Mouse (Mus musculus): ENCODE data around the gene Chchd6. TPM values are rescaled to one million over a fixed set of nuclear protein-coding genes. Genes with fewer than 3 reads are reported as not detected.

The Chchd6 gene
- polyA plus RNA-seq, 1 experiment: 167 TPM

DNA sequence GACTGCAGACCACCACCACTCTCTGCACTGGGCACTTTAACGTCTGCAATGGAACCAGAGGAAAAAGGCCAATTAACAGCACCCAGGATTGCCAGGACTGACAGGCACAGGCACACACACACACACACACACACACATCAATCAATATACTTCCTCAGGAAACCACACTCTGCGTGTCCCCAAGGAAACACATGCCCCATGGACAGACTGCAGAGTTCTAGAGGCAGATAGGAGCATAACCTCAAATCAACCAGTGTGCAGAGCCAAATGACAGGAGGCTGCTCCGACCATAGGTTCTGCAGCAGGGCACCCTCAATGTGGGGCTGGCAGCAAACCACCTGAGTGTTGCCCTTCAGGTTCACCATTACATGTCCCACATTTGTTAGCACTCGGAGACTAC is 26.1 kb downstream of the Chchd6 start:
- H3K4me3 ChIP-seq (ENCODE audit: insufficient read depth, low read length): no peak overlapping the region
- H3K27ac ChIP-seq (ENCODE audit: insufficient read depth, low read length): no peak overlapping the region
- peaks cover 2% of the 10 kb centered on the region; the same call in 1 of the 2 replicates for H3K4me1 ChIP-seq (ENCODE audit: control insufficient read depth, insufficient read depth, low read length)
- TF ChIP-seq CTCF (IDR thresholded peaks at IDR 0.05; ENCODE audit: extremely low read depth, insufficient read depth, low read length): no peak
- no peak for TF ChIP-seq POLR2A (IDR thresholded peaks at IDR 0.05; ENCODE audit: extremely low read depth, insufficient read depth, low read length)

DNA sequence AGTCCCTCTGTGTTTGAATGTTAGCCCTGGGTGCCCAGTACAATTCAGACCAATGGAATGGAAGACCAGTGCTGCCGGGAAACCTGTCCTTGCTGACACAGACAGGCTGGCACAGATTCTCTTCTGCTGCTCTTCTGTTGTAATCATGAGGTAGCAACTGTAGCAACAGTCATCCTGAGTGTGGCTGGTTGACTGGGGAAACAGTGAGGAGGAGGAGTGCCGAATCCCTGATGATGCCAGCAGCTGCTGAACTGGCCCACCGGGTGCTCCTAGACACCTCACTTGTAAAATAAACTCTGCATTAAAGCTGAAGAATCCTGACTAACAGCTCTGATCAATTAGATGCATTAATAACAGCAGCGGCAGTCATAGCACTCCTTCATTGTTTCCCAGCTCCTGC is 28.7 kb downstream of the Chchd6 start:
- Histone ChIP-seq H3K27ac (ENCODE audit: insufficient read depth, low read length) (no peak overlapping the region), H3K4me1 (ENCODE audit: control insufficient read depth, insufficient read depth, low read length) (peaks cover 2% of the 10 kb centered on the region; the same call in 1 of the 2 replicates), H3K4me3 (ENCODE audit: insufficient read depth, low read length) (no peak overlapping the region)
- no peak for TF ChIP-seq POLR2A (IDR thresholded peaks at IDR 0.05; ENCODE audit: extremely low read depth, insufficient read depth, low read length)
- TF ChIP-seq CTCF (IDR thresholded peaks at IDR 0.05; ENCODE audit: extremely low read depth, insufficient read depth, low read length): no peak

DNA sequence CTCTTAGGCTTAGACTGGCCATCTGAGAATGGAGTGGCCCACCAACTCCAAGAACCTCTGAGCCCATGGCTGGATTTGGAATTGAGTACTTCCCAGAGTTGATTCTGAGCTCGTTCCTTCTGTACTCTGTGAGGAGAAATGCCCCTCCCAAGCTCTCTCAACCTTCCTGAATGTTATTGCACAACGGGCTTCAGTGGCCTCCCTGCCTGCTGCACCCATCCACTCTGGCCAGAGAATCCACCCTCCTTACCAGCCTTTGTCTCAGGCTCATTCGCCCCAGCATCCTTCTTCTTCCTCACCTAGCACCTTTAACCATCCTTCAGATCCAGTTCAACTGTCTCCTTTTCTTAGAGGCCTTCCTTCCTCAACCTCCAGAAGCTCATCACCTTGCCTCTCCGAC is 32.1 kb downstream of the Chchd6 start:
- no peak overlapping the region for H3K4me3 ChIP-seq (ENCODE audit: insufficient read depth, low read length)
- no peak for TF ChIP-seq POLR2A (IDR thresholded peaks at IDR 0.05; ENCODE audit: extremely low read depth, insufficient read depth, low read length)
- no peak for TF ChIP-seq CTCF (IDR thresholded peaks at IDR 0.05; ENCODE audit: extremely low read depth, insufficient read depth, low read length)
- H3K4me1 ChIP-seq (ENCODE audit: control insufficient read depth, insufficient read depth, low read length): peaks cover 2% of the 10 kb centered on the region; the same call in 1 of the 2 replicates
- H3K27ac ChIP-seq (ENCODE audit: insufficient read depth, low read length): no peak overlapping the region

DNA sequence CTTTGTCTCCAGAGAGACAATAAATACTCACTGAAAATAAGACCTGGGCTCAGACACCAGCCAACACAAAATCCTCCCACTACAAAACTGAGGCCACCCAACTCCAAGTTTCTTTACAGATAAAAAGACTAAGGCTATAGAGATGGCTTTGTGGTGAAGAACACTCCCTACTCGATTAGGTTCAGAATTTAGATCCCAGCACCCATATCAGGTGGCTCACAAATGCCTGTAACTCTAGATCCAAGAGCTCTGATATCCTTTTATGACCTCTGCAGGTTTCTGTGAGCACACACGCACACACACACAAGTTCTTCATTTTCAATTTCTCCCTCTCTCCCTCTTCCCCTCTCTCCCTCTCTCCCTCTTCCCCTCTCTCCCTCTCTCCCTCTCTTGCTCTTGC is 34.6 kb downstream of the Chchd6 start:
- Histone ChIP-seq H3K27ac (ENCODE audit: insufficient read depth, low read length) (no peak overlapping the region), H3K4me3 (ENCODE audit: insufficient read depth, low read length) (no peak overlapping the region), H3K4me1 (ENCODE audit: control insufficient read depth, insufficient read depth, low read length) (peaks cover 2% of the 10 kb centered on the region; the same call in 1 of the 2 replicates)
- TF ChIP-seq CTCF (IDR thresholded peaks at IDR 0.05; ENCODE audit: extremely low read depth, insufficient read depth, low read length) (no peak), POLR2A (IDR thresholded peaks at IDR 0.05; ENCODE audit: extremely low read depth, insufficient read depth, low read length) (no peak)

DNA sequence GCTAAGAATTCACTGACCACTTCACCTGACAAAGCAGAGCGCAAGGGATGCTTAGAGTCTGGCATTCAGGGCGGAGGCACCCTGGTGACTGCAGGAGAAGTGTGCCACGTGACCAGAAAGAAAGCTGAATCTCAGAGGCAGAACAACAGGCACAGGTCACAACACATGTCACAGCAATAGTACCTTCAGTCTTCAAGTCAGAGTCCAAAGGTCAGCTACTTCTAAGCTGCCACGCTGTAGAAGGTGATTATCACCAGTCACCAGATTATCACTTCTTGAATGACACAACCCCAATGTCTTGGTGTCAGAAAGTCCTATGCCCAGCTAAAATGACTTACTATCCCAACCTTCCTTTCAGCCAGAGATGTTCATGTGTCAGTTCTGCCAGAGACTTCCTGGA is 37.8 kb downstream of the Chchd6 start:
- Histone ChIP-seq H3K4me3 (ENCODE audit: insufficient read depth, low read length) (no peak overlapping the region), H3K4me1 (ENCODE audit: control insufficient read depth, insufficient read depth, low read length) (peaks cover 7% of the 10 kb centered on the region), H3K27ac (ENCODE audit: insufficient read depth, low read length) (no peak overlapping the region)
- no peak for TF ChIP-seq CTCF (IDR thresholded peaks at IDR 0.05; ENCODE audit: extremely low read depth, insufficient read depth, low read length)
- no peak for TF ChIP-seq POLR2A (IDR thresholded peaks at IDR 0.05; ENCODE audit: extremely low read depth, insufficient read depth, low read length)

DNA sequence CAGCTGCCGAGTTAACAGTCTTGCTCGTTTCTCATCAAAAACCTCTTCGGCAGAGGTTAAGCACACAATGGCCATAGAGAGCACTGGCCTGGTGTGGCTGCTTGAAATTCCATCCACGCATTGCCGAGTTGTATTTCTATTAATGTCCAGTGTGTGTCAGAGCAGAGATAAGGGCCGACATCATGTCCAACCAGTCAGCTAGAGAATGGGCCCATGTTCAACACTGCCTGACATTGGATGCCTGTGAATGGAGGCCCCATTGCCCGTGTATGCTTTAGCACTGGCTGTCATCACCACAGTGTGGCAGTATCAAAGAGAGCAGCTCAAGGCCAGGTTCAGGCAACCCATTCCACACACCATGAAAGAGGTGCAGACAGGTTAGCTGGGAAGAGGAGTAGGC is 38.9 kb downstream of the Chchd6 start:
- no peak for TF ChIP-seq CTCF (IDR thresholded peaks at IDR 0.05; ENCODE audit: extremely low read depth, insufficient read depth, low read length)
- TF ChIP-seq POLR2A (IDR thresholded peaks at IDR 0.05; ENCODE audit: extremely low read depth, insufficient read depth, low read length): no peak
- H3K4me3 ChIP-seq (ENCODE audit: insufficient read depth, low read length): no peak overlapping the region
- no peak overlapping the region for H3K27ac ChIP-seq (ENCODE audit: insufficient read depth, low read length)
- peaks cover 11% of the 10 kb centered on the region for H3K4me1 ChIP-seq (ENCODE audit: control insufficient read depth, insufficient read depth, low read length)

DNA sequence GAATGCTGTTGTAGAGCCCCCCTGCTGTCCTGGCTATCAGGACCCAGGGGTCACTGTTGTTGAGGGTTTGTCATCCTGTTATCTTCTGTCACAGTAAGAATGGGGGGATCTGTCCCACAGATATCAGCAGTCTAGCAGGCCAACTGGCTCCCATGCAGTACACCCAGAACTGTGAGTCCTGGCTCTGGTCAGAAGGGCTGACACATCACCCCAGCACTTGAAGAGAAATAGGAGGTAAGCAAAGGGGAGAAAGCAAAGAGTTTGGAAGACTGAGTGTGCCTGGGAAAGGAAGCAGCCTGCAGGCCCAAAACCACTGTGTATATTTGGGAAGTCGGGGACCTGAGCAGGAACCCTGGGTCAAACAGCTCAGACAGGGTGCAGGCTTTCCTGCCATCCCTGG is 39.5 kb downstream of the Chchd6 start:
- Histone ChIP-seq H3K27ac (ENCODE audit: insufficient read depth, low read length) (no peak overlapping the region), H3K4me3 (ENCODE audit: insufficient read depth, low read length) (no peak overlapping the region), H3K4me1 (ENCODE audit: control insufficient read depth, insufficient read depth, low read length) (peaks cover 11% of the 10 kb centered on the region)
- TF ChIP-seq CTCF (IDR thresholded peaks at IDR 0.05; ENCODE audit: extremely low read depth, insufficient read depth, low read length) (no peak), POLR2A (IDR thresholded peaks at IDR 0.05; ENCODE audit: extremely low read depth, insufficient read depth, low read length) (no peak)

DNA sequence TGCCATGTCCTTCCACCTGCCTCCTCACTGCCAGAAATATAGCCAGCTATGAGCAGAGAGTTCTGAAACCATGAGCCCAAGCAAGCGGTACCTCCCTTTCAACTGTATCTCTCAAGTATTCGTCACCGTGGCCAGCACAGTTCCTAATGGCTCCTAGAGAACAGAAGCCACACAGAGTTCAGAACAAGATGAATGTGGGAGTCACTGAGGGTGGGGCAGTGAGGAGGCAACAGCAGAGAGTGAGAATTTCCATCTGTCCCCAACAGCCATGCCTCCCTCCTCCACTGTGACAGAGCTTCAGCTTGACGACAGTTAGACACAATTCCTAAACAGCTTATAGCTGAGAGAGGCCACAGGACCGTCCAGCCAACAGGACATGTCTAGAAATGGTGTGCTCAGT is 41.4 kb downstream of the Chchd6 start:
- no peak overlapping the region for H3K4me3 ChIP-seq (ENCODE audit: insufficient read depth, low read length)
- H3K27ac ChIP-seq (ENCODE audit: insufficient read depth, low read length): no peak overlapping the region
- no peak for TF ChIP-seq CTCF (IDR thresholded peaks at IDR 0.05; ENCODE audit: extremely low read depth, insufficient read depth, low read length)
- peaks cover 11% of the 10 kb centered on the region for H3K4me1 ChIP-seq (ENCODE audit: control insufficient read depth, insufficient read depth, low read length)

DNA sequence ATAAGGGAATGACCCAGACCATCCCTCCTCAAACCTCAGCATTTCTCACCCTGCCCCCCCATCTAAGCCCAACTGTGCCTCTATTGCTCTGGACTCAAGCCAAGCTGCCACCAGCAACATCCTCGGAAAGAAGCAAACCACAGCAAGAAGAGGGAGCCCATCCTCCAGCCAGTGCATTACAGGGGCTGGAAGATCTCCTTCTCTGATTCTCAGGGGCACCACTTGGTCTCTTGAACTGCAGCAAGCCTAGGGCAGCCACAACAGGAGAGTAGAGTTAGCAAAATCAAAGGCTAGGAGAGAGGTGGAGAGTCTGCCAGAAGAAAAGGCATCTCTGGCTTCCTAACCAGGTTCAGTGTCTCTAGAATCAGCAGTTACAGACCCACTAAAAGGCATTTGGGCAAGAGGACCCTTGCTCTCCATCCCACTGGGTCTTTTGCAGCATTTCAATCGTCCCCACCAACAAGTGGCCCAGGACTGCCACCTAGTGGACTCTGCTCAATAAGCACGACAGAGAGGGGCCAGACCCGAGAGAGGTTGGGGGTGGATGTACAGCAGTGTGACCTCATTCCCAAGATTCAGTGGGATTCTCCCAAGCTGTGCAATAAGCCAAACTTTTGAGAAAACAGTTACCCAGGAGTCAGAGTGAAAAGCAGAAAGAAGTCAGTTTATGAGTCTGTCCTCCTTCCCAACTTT is 42.3 kb downstream of the Chchd6 start:
- Histone ChIP-seq H3K4me3 (ENCODE audit: insufficient read depth, low read length) (no peak overlapping the region), H3K4me1 (ENCODE audit: control insufficient read depth, insufficient read depth, low read length) (peaks cover 11% of the 10 kb centered on the region), H3K27ac (ENCODE audit: insufficient read depth, low read length) (0 out of 2 replicates have a peak overlapping the region, but pooled peaks have one; percentile 11)
- peak; percentile 84 for TF ChIP-seq CTCF (IDR thresholded peaks at IDR 0.05; ENCODE audit: extremely low read depth, insufficient read depth, low read length)
- TF ChIP-seq POLR2A (IDR thresholded peaks at IDR 0.05; ENCODE audit: extremely low read depth, insufficient read depth, low read length): no peak

DNA sequence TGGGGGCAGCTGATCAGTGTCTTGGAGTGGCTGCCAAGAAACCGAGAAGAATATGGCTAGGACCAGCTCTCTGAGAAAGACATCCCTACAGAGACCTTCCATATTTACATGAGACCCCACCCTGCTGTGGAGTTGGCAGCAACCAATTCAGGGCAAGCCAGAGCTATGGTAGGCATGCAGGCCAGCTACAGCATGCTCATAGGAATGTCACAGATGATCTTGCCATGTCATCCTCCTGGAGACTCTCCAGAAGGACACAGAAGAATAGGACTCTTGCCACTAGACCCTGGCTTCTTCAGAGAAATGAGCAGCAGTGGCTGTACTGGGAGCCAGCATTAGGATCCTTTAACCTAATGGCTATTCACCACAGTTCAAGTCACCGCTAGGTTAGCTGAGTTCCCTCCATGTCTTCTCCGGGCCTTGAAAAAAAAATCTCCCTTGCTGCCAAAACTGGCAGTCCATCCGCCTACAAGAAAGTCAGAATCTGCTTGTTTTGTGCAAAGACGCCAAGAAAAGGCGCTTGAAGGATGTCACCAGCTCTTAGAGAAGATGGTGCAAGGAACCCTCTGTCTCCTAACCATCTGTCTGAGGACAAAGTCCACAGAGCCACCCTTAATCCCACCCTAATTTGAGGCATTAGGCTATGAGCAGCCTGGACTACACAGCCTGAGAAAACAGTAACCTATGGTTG is 43.0 kb downstream of the Chchd6 start:
- H3K4me1 ChIP-seq (ENCODE audit: control insufficient read depth, insufficient read depth, low read length): peaks cover 11% of the 10 kb centered on the region

More for the DNA sequence above, 43.0 kb downstream of the Chchd6 start:
- Histone ChIP-seq H3K27ac (ENCODE audit: insufficient read depth, low read length) (0 out of 2 replicates have a peak overlapping the region, but pooled peaks have one; percentile 11), H3K4me3 (ENCODE audit: insufficient read depth, low read length) (no peak overlapping the region)
- TF ChIP-seq CTCF (IDR thresholded peaks at IDR 0.05; ENCODE audit: extremely low read depth, insufficient read depth, low read length) (no peak), POLR2A (IDR thresholded peaks at IDR 0.05; ENCODE audit: extremely low read depth, insufficient read depth, low read length) (no peak)
